Mouse (Mus musculus) cerebellum, adult 2 months (tissue): ENCODE data around the gene Arid5b.

Source experiments
- CTCF ChIP-seq: fragments of 200-500 bp; IDR thresholded peaks from 2 replicates; pipeline ENCODE4 v1.5.1; 2011; ENCODE audit warnings: low read depth, mild to moderate bottlenecking, control low read depth, low read length, moderate library complexity, borderline replicate concordance; ENCODE audit not compliant: insufficient read depth
- POLR2A ChIP-seq: fragments of 200-500 bp; IDR thresholded peaks from 2 replicates; pipeline ENCODE4 v1.6.1; 2011; ENCODE audit warnings: low read length, control low read depth, borderline replicate concordance; ENCODE audit not compliant: insufficient read depth

DNA sequence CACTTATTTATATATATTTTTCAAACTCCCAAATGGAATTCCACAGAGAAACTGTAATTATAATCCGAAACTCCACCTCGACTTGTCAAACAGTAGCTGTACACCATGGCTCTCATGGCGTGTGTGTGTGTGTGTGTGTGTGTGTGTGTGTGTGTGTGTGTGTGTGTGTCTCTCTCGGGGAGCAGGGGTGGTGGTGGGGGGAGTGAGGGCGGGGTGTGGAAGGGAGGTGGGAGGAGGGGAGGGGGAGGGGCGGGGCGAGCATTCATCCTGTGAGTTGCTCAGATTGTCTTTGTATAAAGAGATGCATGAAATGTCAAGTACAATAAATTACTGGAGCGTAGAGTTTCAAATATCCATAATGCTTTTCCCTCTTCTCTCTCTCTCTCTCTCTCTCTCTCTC lies 87.4 kb downstream of the Arid5b start:
- TF ChIP-seq POLR2A, result no peak
- TF ChIP-seq CTCF, result no peak
